Mouse (Mus musculus): ENCODE data around the gene Cdkal1.

DNA sequence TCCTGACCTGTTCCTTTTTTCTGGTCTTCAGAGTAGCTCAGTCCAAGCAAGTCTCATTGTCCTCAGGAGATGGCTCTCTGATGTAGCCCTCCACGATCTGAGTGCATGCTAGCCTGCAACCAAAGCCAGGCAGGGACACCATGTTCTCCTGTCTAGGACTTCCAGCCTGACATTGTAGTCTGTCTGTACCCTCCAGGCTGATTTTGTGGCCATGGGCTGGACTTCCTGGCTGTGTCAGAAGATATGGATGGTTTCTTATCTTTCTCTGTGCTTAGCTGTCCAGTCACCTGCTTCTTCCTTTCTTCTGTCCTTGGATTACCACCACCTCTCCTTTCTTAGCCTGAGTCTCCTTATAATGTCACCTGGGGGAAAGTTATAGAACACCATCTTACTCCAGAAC, 47.2 kb upstream of the Cdkal1 start:
- TF ChIP-seq MYOG (IDR thresholded peaks at IDR 0.05; ENCODE audit: control insufficient read depth in 1 of 3, insufficient read depth in 1 of 3, insufficient read length in 2 of 3, low read depth in 2 of 3) (no peak), REST (IDR thresholded peaks at IDR 0.05; ENCODE audit: insufficient read depth, insufficient read length) (no peak), CEBPB (IDR thresholded peaks at IDR 0.05; ENCODE audit: insufficient read depth, poor library complexity, severe bottlenecking) (no peak), POLR2A (IDR thresholded peaks at IDR 0.05; ENCODE audit: insufficient read length, low read depth) (no peak), E2F4 (IDR thresholded peaks at IDR 0.05; ENCODE audit: insufficient read depth) (no peak), POLR2AphosphoS2 (IDR thresholded peaks at IDR 0.05; ENCODE audit: insufficient read length, low read depth) (no peak), MAX (IDR thresholded peaks at IDR 0.05; ENCODE audit: low read depth) (no peak), TCF12 (IDR thresholded peaks at IDR 0.05; ENCODE audit: insufficient read depth, poor library complexity, severe bottlenecking) (no peak), SRF (IDR thresholded peaks at IDR 0.05; ENCODE audit: control insufficient read depth, insufficient read length, low read depth) (no peak)

All from myocyte (in vitro differentiated cells).